Mouse (Mus musculus) layer of hippocampus, postnatal 14 days (tissue): ENCODE measurements around the gene Ivns1abp. TPM values are rescaled to one million over a fixed set of nuclear protein-coding genes. Genes with fewer than 3 reads are reported as not detected.
A peak's percentile ranks its signal among the peaks of the same experiment; 100 is the strongest.
"Not testable (repeated sequence)": the region's sequence is repeated elsewhere in the genome, so short reads cannot be mapped to it uniquely, and the experiment has no call there.

Experiments
- DNase-seq, 2 experiments: peaks; one replicate each; pipeline ENCODE4 v3.0.0; 2021 to 2022; ENCODE audit warnings: low spot score in 2 of 2, mixed read lengths in 1 of 2
- long read RNA-seq, 2 experiments: library from polyadenylated mRNA; stranded (forward); transcript quantifications; one replicate each; pipeline ENCODE4 v2.0.0; 2021
- total RNA-seq, 2 experiments: library from RNA; stranded (reverse); gene quantifications; 2 replicates each; pipeline ENCODE4 v1.2.3; 2021

Ivns1abp gene
- total RNA-seq, result 100 to 1,000 TPM in 1 of 2 experiments, 10 to 100 TPM in 1; 98.2 to 101 TPM
- long read RNA-seq, experiment 1, transcript Ivns1abp-204 (15 exons, 3,315 nt), result minor isoform, 13 of 89 reads
- long read RNA-seq, experiment 1, transcript Ivns1abp-201 (15 exons, 3,511 nt), result major isoform, 40 of 89 reads
- long read RNA-seq, experiment 1, transcript Ivns1abp-203 (8 exons, 2,783 nt), result minor isoform, 14 of 89 reads
- long read RNA-seq, experiment 1, partial matches to known transcripts, result 10 of 89 reads
- long read RNA-seq, experiment 1, other reads (novel, unspliced or antisense), result 12 of 89 reads
- long read RNA-seq, experiment 2, transcript Ivns1abp-201 (15 exons, 3,511 nt), result major isoform, 41 of 98 reads
- long read RNA-seq, experiment 2, transcript Ivns1abp-203 (8 exons, 2,783 nt), result minor isoform, 6 of 98 reads
- long read RNA-seq, experiment 2, transcript Ivns1abp-204 (15 exons, 3,315 nt), result minor isoform, 15 of 98 reads
- long read RNA-seq, experiment 2, partial matches to known transcripts, result 15 of 98 reads
- long read RNA-seq, experiment 2, other reads (novel, unspliced or antisense), result 21 of 98 reads

DNA sequence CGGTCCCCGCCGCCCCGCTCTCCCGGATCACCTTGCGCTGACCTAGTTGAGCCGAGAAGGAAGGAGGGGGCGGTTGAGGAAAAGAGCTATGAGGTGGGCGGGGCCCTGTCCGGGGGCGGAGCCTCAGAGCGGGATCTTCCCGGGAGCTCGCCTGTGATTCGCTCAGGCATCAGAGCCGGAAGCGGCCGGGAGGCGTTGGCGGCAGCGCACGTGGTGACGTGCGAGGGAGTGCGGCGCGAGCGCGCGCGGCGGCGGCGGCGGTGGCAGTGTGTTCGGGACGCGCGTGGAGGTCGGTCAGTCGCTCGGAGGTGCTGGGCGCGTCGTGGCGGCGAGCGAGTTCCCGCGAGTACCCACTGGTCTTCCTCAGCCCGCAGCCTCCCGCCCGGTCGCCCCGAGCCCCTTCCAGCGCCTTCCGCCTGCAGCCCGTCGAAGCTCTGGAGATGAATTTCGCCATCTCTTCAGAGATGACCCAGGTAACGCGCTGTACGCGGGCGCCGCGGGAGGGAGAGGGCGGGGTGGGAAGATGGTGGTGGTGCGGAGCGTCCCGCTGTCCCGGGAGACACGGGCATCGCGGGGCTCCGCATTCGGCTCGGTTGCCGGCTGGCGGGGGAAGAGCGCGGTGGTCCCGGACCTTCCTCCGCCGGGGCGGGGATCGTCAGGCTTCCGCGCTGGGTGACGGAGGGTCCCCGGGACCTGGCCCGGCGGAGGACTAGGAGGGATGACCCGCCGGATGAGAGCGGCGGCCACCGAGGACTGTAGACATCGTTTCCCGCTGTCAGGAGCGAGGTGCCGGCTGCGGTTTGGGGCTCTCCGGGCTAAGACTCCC lies at the start of gene Ivns1abp:
Gene Ivns1abp, plus strand, starts transcription at position 195 of the 826 bp plus-strand sequence.
- peak; percentile 94 to 97 for DNase-seq

DNA sequence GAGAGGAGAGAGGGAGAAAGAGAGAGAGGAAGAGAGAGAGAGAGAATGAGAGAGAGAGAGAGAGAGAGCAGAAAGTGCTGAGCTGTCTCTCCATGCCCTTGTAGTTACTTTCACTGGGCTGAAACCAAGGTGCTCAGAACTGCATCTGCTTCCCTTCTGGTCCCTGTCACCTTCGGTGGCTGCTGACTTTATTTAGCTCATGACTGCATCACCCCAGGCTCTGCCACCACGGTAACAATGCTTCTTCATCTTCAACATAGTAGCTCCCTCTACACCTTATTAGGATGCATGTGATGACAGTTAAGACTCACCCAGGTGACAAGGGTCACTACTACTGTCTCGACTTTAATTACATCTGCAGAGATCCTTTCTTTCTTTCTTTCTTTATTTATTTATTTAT lies 48.8 kb upstream of the Ivns1abp start:
- no peak for DNase-seq

DNA sequence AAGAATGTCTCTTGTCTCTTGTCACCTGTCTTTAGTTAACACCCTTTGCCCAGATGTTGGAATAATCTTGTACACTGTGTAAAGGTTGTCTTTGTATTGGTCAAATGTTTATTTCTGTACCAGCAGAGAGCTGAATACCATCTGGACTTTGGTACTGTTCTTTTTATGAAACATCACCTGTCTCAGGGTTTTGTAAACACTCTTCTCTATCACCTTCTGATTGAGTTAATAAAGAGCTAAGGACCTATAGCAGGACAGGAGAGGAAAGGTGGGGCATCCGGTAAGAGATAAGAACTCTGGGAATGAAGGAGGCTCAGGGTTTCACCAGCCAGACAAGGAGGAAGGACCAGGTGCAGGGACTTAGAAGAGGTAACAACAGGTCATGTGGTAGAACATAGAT lies 47.7 kb upstream of the Ivns1abp start:
- no peak for DNase-seq

DNA sequence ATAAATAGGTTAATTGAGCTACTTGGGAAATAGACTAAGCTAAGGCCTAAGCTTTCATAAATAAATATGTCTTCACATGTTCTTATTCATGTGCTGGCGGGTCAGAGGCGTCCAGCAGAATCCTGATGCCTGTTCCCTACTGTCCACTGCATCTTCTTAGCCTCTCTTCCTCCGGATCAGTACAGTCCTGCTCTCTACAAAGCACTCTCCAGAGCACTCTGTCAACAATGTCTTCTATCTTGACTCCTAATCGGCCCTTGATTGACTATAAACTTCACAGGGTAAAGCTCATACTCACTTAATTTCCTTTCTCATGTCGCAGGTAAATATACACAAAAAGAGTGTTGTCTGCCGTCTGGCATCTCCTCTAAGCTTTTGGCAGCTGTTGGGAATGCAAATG lies 47.3 kb upstream of the Ivns1abp start:
- no peak for DNase-seq

DNA sequence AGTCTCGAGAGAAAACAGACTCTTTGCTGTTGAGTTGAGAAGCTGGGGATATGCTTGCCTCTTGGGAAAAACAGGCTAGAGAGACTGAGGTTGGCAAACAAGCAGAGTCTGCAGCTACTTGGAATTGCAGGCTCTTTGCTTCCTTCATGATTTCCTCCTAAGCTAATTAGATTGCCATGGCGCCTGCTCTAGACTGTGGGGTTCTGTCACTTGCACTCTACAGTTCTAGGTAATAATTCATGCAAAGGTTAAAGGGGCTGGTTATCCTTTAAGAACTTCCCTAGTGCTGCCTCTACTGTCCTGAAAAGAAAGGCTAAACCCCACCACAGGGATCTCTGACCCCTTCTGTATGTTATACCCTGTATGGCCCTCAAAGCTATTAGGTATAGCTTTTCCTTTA lies 46.7 kb upstream of the Ivns1abp start:
- DNase-seq, result no peak

DNA sequence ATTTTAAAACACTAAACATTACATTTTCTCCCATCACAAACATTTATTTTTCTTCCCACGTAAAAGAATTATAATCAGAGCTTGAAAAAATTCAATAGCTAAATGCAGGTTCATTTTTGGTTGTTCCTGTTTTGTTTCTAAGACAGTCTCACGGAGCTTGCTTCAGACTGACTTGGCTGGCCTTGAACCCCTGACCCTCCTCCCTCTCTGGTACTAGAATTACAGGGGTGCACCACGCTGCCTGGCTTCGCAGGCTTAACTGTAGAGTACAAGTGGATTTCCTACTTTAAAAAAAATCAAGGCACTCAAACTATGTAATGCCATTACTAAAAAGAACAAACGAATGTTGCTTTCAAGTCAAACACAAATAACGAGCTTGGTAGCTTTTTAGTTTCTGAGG lies 42.8 kb upstream of the Ivns1abp start:
- no peak for DNase-seq

DNA sequence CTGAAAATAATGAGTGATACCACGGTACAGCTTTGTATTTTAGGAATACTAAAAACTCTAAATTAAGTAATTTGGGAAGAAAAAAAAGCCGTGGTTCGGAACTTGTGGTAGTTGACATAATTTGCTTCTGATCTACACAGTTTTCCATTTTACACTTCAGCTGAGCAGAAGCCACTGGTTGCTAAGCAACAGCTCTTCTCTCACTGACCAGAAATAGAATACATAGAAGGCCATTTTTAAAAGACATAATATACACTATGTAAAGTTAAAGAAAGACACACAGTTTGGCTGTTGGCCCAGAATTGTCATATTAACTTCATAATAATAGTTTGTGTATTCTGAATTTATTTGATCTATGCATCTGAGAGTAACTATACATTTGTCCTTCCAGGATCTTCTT lies 42.4 kb upstream of the Ivns1abp start:
- DNase-seq, result peak in 1 of 2 experiments; percentile 11

DNA sequence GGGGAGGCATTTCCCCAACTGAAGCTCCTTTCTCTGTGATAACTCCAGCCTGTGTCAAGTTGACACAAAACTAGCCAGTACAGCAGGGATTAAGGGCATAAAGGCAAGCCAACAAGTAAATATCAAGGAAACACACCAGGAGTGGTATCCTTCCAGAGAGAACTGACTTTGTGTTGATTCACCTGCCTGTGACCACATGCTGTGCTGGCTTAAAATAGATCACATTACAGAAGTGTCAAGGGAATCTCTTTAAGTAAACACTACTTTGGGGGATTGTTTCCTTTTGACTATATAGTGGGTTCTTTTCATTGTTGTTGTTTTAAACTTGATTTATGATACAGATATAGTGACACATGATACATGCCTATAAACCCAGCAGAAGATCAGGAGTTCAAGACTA lies 41.0 kb upstream of the Ivns1abp start:
- DNase-seq, result no peak

DNA sequence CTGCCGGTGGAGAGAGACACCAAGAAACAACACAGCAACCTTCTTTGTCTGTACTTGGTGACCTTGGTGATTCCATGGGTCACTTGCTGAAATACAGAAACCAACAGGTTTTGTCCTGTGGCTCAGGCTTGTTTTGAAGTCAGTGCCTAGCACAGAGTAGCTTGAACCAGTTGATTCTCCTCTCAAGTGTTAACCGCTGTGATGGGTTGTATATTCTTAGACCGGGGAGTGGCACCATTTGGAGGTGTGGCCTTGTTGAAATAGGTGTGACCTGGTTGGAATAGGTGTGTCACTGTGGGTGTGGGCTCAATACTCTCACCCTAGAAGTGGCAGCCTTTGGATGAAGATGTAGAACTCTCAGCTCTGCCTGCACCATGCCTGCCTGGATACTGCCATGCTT lies 39.3 kb upstream of the Ivns1abp start:
- DNase-seq, result not testable (repeated sequence)

DNA sequence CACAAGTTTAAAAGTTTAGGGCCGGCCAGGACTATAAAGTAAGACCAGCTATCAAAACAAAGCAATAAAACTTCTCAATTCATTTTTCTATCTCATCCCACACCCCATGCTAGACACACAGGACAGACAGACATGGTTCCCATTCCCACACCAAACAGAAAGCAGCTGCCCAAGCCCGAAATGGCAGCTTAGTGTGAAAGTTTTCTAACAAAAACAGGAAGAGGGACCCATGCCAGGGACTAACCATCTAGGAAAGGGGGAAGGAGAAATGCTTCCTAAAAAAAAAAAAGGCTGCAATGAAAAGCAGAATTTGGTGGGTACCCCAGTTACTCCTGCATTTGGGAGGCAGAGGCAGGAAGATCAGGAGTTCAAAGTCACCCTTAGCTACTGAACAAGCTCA lies 37.2 kb upstream of the Ivns1abp start:
- no peak for DNase-seq

DNA sequence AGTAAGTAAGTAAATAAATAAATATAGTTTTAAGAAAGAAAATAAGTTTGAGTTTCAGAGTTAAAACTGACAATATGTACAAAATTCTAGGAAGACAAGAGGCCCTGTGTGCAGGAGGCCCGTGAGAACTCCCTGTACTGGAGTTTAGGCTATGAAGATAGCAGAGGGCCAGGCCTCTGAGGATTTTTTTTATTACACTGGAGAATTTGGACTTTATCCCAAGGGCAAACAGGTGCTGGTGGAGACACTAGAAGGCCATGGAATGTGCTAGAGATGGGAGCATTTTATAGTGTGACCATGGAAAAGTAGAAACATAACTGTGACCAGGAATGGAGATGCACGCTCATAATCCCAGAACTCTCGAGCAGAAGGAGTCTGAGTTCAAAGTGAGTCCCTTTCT lies 36.5 kb upstream of the Ivns1abp start:
- no peak for DNase-seq

DNA sequence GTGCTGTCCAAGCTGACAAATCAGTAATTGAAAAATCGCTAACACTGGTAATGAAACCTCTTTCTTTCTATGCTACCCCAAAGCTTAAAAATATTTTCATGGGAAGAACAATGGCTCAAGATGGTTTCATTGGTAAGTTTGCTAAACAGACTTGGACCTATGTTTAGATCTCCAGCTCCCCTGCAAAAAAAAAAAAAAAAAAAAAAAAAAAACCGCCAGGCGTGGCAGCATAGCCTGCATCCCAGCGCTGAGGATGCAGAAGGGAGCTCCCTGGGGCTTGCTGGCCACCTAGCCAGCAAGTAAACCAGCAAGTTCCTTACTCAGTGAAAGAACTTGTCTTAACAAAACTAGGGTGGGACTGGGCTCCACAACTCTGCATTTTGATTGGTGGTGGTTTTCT lies 35.8 kb upstream of the Ivns1abp start:
- no peak for DNase-seq

DNA sequence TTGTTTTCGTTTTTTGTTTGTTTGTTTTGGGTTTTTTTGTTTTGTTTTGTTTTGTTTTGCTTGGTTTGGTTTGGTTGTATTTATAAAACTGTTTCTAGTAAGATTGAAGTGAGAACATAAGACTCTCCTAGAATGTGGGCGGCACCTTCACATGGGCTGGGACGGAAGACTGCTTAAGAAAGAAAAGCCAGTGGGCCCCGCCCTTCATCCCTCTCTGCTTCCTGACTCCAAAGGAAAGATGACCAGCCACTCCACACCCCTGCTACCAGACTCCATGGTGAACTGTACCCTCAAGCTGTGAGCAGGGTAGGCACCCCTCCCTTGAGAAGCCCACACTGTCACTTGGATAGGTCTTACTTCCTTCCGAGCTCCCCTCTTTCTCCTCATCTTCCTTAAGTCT lies 33.8 kb upstream of the Ivns1abp start:
- no peak for DNase-seq

DNA sequence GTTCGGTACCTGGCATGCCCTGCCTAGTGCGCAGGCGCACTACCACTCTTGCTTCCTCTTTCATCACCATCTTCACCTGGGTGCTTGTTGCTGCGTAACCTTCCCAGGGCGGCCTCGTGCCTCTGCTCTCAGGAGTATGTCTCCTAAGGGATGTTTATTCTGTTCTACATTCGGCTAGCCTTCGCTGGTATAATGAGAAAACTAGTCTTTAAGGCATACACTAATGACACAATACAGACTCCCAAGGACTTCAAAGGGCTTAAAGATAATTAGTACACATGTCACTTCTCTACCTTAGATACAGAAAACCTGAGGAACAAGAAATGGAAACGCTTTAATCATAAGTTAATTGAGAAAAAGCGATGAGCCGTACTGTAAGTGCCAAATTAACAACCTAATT lies 32.9 kb upstream of the Ivns1abp start:
- DNase-seq, result no peak

DNA sequence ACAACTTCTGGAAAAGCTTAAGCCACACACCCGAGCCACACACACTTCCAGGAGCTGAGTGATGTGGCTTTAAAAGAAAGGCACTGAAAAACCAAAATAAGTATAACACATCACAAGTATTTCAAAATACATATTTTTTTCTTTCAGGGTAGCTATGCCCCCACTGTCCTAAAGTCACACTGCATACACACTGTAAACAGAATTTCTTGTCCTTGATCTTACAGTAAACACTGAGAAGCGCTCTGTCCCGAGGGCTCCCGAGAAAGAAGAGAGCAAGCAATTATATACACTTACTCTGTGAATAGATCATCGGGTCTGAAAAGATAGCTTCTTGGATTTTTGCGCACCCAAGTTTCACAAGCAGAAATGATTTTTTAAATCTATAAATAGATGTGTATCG lies 25.0 kb upstream of the Ivns1abp start:
- no peak for DNase-seq

DNA sequence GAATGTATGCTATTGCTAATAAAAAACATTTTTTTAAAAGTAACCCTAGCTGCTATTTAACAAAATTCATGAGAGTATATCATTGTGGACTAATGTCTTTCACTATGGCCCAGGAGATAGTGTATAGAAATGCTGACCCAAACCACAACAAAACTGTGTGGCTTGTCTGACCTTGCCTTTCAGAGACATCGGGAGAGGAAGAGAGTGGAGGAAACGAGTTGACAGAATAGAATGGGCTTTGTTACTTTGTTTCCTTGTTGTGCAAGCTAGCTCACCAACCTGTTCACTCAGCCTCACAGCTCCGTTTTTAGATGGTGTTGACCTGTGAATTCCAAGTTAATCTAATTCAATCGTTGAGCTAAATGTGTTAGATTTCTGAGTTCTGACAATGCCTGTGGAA lies 23.9 kb upstream of the Ivns1abp start:
- DNase-seq, result no peak

DNA sequence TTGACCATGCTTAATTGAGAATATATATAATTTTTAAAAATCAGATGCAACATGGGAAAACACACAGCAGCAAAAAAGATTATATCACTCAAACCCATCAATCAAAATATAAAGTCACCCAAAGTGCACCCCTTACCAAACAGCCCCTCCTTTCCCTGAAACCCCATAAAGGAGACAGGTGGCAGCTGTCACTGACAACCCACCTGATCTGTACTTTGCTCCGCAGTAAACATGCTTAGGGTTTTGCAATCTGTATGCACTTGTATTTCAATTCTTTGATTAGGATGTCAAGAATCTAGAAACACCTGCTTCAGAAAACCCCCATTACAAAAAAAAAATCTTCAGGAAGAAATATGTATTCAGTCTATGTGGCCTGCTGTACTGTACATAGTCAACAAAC lies 18.9 kb upstream of the Ivns1abp start:
- DNase-seq, result no peak

DNA sequence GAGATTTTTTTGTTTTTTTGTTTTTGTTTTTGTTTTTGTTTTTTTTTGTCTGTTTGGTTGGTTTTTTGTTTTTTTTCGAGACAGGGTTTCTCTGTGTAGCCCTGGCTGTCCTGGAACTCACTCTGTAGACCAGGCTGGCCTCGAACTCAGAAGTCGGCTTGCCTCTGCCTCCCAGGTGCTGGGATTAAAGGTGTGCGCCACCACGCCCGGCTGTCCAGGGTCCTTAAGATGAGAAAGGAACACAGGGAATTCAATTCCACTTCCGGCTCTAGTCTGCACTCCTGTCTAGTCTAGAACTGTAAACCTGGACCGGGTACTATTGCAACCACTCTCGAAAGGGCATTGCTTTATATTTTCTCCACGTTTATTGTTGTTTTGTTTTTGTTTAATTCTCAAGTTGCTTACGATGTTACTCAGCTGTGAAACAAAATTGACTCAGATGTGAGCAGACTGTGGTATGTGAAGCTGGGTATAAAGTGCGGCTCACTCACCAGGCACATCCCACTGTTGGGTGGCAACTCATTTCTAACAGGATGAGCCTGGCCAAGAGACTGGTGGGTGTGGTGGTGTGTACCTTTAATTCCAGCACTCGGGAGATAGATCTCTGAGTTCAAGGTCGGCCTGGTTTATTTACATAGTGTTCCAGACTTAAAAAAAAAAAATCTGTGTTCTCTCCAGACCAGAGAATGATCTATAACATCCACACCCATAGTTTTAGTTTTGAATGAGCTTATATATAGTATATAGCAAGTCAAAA lies 15.8 kb upstream of the Ivns1abp start:
- DNase-seq, result no peak

DNA sequence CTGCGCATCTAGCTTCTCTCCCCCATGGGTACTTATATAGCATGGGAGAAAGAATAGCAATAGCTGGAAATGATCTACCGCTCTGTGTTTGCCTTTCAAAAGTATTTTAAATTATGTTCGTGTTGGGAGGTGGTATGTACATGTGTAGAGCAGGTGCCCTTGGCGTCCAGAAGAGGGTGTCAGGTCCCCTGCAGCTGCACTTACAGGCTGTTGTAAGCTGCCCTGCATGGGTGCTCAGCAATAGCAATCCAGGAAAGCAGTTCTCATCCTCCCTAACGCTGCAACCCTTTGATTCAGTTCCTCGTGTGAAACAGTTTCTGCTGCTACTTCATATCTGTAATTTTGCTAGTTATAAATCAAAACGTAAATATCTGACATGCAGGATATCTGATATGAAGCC lies 14.7 kb upstream of the Ivns1abp start:
- DNase-seq, result no peak

DNA sequence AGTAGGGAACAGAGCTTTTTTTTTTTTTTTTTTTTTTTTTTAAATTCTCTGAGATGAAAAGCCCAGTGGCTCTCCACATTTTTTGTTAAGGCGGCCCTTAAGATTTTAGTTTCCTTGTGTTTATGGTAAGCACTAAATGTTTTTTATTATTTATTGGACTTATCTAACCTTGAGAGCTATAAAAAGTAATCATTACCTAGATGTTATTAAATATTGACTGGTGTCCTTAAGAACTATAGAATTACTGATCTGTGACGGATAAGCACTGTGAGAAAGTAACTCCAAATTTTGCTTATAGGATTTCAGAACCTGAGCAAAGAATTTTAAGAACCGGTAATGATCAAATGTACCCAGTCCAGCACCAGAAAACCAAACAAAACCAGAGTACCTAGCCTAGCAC lies 11.5 kb upstream of the Ivns1abp start:
- DNase-seq, result no peak

DNA sequence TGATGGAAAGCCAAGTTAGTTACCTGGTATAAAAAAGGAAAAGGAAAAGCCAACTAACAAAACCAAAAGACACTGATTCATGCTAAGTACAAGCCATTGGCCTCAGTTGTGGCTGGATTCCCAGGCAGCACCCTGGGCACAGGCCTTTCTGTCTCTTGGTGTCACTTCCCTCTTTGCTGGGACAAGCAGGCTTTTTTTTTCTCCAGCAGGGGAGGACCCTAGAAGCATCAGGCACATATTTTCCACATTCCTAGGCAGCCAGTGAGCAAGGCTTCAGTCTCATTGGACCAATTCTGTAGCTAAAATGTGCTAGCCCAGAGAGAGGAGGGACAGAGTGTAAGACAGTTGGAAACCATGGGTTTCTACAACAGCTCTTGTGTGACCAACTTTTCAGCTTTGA lies 6.0 kb upstream of the Ivns1abp start:
- no peak for DNase-seq

DNA sequence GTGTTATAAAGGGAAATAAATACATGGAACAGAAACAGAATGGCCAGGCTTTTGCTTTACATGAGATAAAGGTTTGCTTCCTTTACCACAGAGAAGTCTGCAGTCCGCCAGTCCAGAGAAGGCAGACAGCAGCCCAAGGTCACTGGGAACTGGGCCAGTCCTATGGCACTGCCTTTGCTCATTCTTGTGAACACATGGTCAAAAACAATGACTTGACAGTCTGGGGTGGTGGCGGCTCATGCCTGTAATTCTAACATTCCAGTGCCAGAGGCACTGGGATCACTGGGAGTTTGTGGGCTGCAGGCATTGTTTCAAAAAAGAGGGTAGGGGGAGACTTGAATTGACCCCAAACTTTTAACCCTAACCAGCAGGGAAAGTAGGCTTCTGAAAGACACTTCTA lies 5.3 kb upstream of the Ivns1abp start:
- no peak for DNase-seq
